Mouse (Mus musculus) adipocyte (in vitro differentiated cells): ENCODE measurements around the gene Zfp771.
"Not testable (repeated sequence)": the region's sequence is repeated elsewhere in the genome, so short reads cannot be mapped to it uniquely, and the experiment has no call there.

ENCODE experiments used
- DNase-seq: peaks from one replicate; pipeline ENCODE4 v3.0.0-alpha.2; 2016; ENCODE audit warnings: low spot score

Zfp771 gene

DNA sequence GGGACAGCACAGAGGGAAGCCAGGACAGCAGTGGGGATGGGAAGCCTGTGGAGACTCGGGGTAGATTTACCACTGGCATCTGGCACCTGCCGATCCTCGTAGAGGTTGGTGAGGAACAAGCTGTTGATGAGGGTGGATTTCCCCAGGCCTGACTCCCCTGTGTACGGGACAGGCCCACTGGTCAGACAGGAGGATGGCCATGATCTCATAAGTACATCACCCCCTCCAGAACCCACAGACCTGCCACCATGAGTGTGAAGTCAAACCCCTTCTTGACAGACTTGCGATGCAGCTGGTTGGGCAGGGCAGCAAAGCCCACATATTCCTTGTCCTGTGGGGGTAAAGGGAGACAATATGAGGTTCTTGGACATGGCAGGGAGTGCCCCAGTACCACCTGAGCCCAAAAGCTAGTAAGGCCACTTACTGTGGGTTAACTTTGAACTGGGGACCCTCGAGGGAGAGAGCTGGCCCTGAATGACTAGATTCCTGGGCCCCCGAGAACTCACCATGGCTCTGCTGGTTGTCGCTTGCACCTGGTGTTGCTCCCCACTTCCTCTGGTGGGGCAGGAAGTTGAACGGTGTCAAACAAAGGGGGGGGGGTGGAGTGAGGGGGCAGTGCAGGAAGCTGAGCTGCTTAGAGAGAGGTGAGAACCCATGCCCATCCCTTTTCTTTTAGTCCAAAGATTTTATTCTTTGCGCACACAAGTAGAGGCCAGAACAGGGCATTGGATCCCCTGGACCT is 26.0 kb upstream of the Zfp771 start:
- no peak for DNase-seq

- no peak for DNase-seq
Observed at GRCm38 (mm10) chr7:127218670-127219069, 25.4 kb upstream of the Zfp771 start.

DNA sequence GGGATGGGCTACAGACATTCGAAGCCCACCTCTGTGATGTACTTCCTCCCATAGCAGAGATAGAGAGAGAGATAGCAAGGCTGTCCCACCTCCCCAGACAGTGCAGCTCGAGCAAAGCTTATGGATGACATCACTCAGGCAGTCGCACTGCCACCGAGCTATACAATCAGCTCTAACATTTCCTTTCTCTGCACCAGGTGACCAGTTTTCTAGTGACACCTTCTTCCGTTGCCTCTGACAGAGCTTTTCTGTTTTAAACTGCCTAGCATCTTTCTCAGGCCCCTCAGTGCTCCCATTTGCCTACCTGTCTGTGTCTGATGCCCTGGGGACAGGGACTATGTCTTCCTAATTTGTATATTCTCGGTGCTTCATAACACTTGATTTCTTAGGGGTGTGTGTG is 23.6 kb upstream of the Zfp771 start:
- no peak for DNase-seq

DNA sequence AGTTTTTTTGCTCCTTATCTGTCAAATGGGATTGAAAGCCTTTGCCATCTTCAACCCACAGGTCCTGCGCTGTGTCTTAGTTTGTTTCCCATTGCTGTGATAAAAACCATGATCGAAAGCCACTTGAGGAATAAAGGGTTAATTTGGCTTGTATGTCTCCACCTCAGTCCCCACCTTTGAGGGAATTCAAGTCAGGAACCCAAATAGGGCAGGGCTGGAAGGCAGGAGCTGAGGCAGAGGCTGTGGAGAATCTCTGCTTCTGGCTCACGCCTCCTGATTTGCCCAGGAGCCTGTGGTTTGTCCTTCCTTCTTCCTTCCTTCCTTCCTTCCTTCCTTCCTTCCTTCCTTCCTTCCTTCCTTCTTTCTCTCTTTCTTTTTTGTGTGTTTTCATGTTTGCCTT is 21.0 kb upstream of the Zfp771 start:
- DNase-seq = no peak

DNA sequence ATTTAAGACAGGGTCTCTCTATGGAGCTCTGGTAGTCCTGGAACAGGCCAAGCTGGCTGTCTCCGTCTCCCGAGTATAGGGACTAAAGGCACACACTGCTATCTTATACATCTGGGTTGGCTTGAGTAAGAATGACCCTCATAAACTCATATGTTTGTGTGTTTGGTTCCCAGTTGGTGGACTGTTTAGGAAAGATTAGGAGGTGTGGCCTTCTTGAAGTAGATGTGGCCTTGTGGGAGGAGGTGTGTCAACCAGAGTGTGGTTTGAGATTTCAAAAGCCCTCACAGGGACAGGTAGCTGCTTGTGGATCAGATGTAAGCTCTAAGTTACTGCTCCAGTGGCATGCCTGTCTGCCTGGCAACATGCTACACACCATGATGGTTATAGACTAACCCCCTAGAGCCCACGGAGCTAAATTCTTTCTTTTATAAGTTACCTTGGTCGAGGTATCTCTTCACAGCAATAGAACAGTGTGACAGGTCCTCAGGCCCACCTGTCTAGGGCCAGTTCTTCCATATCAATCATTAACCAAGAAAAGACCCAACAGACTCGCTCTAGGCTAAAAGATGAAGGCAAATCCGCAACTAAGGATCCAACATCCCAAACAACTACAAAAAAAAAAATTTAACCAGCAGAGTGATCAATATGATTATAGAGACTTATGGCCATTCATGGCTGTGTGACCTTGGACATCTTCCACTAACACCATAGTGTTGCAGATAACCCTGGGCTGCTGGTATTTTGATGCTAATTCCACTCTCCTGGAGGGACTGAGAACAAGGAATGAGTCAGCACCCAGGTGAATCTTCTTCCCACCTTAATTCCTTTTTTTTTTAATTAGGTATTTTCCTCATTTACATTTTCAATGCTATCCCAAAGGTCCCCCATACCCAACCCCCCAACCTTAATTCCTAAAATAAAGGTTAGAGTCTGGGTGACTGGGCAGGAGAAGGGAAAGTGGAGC is 20.3 kb upstream of the Zfp771 start:
- DNase-seq = no peak

DNA sequence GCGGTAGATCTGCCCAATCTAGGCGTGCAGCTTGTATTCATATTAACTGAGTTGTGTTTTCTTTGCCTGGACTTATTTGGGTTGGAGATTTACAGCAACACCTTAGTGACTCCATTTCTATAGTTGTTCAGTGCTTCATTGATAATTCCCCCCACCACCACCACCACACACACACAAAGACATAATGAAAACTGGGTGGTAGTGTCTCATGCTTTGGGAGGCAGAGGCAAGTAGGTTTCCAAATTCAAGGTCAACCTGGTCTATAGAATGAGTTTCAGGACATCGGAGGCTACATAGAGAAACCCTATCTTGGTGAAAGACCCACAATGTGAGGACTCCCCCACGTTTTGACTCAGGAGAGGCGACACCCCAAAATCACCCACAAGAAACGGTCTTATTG is 19.5 kb upstream of the Zfp771 start:
- DNase-seq = no peak

GRCm38 (mm10) chr7:127225147-127225995 is 18.7 kb upstream of the Zfp771 start:
- no peak for DNase-seq

DNA sequence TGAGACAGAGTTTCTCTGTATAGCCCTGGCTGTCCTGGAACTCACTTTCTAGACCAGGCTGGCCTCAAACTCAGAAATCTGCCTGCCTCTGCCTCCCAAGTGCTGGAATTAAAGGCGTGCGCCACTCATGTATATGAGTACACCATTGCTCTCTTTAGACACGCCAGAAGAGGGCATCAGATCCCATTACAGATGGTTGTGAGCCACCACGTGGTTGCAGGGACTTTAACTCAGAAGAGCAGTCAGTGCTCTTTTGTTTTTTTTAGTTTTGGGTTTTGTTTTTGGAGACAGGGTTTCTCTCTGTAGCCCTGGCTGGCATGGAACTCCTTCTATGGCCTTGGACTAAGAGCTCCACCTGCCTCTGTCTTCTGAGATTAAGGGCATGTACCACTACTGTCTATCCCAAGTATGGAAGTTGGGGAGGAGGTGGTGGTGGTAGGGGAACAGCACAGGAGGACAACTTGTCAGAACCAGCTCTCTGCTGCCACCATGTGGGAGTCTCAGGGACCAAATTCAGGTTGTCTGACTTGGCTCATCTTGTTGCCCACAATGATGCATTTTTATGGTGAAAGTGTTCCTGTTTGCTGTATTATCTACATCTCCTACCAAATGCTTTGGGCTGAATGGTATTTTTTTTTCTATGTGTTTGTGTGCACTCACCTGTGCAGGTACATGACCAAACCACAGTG is 15.3 kb upstream of the Zfp771 start:
- DNase-seq = peak; percentile 72

- DNase-seq = no peak
Observed at GRCm38 (mm10) chr7:127231376-127231775, 12.7 kb upstream of the Zfp771 start.

GRCm38 (mm10) chr7:127231826-127232621 is 12.1 kb upstream of the Zfp771 start:
- DNase-seq = no peak

DNA sequence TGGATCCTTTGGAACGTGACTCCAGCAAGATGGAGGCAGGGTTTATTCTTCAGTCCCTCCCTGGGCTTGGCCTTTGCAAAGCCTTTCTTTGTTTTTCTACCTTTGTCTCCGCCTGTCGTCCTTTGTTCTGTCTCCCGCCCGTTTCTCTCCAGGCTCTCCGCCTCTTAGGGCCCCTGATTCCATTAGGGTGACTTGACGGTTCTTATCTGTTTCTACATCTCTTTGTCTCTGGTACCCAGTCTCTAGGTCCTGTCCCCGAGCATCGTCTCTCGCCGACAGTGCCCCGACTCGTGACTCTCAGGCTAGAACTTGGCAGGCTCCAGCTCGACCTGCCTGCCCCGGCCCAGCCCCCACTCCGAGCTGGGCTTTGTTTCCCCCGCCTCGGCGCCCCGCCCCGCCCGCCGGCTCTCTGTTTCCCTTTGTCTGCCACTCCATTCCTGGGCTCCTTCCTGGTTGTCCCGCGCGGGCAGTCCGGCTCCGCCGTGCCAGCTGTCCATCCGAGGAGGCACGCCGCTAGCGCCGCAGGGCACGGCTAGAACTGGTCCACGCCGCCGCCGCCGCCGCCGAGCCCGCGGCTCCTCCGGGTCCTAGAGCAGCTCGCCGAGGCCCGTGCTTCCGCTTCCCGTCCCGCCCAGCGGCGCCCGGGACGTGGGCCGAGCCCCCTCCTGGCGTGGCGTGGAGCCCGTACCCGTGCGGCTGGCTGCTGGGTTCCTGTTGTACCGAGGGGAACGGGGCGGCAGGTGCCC is 11.3 kb upstream of the Zfp771 start, which contains the start of the genes Zfp553 and Sept1:
Zfp553 (plus strand) TSS at position 440 of the 746 bp plus-strand sequence.
Sept1 (minus strand) TSS at position 509 of the 746 bp plus-strand sequence.
- peak; percentile 71 for DNase-seq

DNA sequence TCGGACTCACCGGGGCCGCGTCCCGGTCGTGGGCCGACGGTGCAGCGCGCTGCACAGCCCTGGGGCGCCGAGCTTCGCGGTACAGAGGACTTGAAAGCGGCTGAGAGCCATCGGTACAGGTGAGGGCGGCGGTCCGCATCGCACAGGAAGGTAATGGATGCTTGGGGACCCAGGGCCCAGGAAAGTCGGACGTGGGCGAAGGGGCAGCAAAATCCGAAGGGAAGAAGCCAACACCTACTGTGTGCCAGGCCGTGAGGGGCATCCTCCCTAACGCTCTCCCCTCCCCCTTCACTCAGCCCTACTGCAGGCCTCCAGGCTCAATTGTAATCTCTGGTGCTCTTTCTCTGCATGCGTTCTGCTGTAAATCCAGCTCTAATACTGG is 10.7 kb upstream of the Zfp771 start:
- DNase-seq = no peak

DNA sequence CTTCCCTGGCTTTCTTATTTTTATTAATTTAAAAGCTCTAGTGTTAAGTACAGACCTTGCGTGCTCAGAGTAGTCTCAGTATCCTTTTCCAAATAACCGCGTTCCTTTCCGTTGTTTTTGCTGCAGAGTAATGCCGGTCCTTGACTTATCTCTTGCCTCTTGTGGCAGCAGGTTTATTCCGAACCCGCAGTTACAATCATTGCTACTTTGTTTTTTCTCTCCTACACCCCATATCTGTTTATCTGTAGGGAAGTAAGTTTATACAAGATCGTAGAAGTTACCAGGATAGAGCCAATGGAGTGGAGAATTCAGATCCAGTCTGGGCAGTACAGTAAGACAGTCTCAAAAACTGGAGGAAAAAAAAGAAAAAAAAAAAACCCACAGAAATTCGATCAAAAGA is 10.3 kb upstream of the Zfp771 start:
- no peak for DNase-seq

DNA sequence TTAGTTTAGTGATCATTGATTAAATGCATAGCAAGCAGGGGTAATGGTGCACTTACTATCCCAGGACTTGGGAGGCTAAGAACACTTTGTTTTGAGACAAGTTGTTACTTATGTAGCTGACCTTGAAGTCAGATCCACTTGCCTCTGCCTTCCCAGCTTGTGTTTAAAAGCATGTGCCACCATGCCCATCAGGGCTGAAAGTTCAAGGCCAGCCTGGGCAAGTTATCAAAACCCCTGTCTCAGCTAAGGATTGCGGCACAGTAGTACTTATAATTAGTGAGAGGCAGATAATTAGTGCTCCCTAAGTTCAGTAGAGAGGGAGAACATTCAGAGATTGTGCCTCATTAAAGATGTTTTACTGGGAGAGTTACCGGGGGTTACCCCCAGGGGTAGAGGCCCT is 9.3 kb upstream of the Zfp771 start:
- DNase-seq = no peak

DNA sequence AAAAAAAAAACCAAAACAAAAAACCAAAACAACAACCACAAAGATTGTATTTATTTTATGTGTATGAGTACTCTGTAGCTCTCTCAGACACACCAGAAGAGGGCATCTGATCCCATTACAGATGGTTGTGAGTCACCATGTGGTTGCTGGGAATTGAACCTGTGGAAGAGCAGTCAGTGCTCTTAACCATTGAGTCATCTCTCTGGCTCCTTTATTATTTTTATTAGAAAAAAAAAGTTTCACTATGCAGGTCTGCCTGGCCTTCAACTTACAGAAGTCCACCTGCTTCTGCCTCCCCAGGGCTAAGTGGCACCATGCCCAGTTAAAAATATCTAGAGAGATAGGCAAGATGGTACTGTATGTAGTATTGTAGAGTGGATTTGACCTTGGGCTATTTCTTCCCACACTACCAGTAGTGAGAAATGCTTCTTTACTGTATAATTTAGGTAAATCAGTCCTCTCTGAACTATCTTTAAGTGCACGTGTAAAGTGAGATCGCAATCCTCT is 660 bp upstream of the Zfp771 start:
- DNase-seq = no peak

DNA sequence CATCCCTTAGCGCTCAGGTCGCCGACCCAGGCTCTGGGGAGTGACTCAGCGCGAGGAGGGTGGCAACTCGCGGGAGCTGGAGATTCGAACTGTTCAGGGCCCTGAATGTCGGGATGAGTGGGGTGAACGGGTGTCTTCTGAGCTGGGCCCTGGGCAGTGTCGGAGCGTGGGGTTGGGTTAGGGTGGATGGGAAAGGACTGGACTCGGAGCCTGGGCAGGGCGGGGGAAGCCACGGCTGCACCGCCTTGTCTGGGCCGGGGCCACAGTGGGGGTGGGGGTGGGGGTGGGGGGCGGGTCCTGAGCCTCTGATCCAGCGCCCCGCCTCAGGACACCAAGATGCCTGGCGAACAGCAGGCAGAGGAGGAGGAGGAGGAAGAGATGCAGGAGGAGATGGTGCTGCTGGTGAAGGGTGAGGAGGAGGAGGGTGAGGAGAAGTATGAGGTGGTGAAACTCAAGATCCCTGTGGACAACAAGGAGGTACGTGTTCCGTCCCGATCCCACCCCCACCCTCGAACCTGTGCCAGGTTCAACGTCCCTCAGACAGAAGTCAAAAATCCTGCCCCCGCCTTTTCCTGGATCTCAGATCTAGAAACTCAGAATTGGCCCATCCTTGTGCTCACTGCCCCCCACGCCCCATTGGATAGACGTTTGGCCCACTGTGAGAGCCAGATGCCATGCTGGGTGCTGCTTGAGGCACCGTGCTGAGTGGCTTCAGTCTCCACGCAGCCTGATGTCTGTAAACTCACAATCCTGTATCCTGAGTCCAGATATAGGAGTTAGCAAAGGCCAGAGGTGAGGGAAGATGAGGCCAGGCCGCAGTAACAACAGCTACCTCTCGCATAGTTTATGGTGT is 810 bp downstream of the Zfp771 start:
- peak; percentile 14 for DNase-seq

- not testable (repeated sequence) for DNase-seq
Observed at GRCm38 (mm10) chr7:127250511-127250910, 6.4 kb downstream of the Zfp771 start.

DNA sequence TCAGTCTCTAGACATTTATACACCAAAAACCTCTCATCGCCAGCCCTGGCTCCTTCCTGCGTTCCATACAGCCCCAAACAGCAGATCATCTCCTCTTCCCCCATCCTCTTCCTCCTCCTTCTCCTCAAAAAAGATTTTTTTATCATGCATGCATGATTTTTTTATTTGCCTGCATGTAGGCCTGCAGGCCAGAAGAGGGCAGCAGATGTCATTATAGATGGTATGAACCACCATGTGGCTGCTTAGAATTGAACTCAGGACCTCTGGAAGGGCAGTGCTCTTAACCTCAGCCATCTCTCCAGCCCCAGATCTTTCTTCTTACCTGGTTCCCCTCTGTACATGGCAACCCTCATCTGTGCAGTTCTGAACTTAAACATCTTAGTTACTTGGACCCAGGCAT is 8.3 kb downstream of the Zfp771 start:
- DNase-seq = peak; percentile 48

DNA sequence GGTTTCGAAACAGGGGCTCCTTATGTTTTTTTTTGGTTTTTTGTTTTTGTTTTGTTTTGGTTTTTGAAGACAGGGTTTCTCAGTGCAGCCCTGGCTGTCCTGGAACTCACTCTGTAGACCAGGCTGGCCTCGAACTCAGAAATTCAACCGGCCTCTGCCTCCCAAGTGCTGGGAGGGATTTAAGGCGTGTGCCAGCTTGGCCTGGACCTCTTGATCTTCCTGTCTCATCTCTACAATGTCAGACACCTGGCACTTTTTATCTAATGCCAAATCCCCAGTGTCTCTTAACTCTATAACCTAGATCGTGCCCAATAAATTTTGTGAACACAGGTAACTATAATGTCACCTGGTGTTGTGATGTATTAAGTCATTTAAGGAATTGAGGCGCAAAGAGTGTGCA is 9.3 kb downstream of the Zfp771 start:
- no peak for DNase-seq
